Mouse (Mus musculus): Measurements from ENCODE around the gene Mad2l2. TPM values are rescaled to one million over a fixed set of nuclear protein-coding genes. Genes with fewer than 3 reads are reported as not detected.

Gene Mad2l2
- polyA plus RNA-seq (2021; fragmentation: Nextera tagmentation): 28.3 and 28.9 TPM in 2 replicates
- long read RNA-seq, experiment 1, transcript Mad2l2-201 (8 exons, 1,535 nt): major isoform, 18 of 23 reads
- long read RNA-seq, experiment 1, partial matches to known transcripts: 0 of 23 reads
- long read RNA-seq, experiment 1, other reads (novel, unspliced or antisense): 5 of 23 reads
- long read RNA-seq, experiment 2, transcript Mad2l2-201 (8 exons, 1,535 nt): major isoform, 6 of 14 reads
- long read RNA-seq, experiment 2, partial matches to known transcripts: 1 of 14 reads
- long read RNA-seq, experiment 2, other reads (novel, unspliced or antisense): 5 of 14 reads

DNA sequence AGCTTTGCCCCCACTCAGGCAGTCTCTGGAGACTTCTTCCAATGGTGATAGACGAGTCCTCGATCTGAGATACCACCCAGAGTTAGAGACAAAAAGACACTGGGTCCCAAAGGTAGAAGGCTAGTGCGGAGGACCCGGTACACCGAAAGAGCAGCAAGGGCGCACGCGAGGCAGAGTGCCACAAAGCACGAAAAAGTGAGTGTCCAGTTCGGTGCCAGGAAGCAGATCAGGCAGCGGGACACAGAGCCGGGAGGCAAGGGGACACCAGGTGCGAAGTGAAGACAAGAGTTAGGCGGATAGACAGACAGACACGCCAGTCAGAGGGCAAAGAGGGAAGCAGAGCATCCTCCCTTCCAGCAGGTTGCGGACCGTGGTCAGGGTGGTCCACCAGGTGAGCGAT is at the start of gene Mad2l2:
TSS of gene Mad2l2 (plus strand) at position 252 of the 400 bp plus-strand sequence.

GRCm38 (mm10) chr4:148087907-148088527 is 42.2 kb upstream of the Mad2l2 start, which contains the start of gene Agtrap:
Gene Agtrap, minus strand, starts transcription at chr4:148088031.

DNA sequence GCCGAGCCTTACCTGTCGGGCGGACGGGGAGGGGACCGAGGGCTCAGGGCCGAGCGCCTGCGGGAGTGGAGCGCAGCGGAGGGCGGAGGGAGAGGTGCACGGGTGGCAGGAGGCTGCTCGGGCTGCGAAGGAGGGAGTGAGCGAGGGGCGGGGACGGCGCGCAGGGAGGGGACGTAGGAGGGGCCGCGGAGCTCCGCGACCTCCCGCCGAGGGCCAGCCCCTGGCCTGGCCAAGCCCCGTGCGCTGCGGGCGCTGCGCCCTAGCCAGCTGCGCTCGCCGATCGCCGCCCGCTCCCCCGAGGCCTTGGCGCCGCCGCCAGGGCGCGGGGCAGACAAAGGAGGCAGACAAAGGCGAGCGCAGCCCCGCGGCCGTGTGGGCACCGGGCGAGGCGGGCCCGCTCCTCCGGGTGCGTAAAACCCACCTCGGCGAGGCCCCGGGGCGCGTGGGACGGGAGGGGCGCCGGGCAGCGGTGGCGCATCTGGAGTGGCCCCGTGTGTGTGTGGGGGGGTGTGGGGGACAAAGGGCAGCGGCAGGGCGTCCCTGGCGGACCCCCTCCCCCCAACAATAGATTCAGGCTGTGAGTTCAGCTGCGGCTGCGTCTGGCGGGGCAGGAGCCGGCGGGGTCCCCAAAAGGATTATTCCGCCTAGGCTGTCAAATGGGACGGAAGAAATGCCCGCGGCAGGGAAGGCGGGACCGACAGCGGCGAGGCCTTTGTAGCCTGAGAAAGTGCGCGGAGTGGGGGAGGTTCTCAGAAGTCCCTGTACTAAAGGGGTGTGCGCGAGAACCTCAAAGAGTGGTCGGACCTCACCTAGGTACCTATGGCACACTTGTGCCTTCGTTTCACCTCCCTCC is 603 bp downstream of the Mad2l2 start, which contains the start of gene Draxin:
TSS of gene Draxin (minus strand) at position 138 of the 853 bp plus-strand sequence.

DNA sequence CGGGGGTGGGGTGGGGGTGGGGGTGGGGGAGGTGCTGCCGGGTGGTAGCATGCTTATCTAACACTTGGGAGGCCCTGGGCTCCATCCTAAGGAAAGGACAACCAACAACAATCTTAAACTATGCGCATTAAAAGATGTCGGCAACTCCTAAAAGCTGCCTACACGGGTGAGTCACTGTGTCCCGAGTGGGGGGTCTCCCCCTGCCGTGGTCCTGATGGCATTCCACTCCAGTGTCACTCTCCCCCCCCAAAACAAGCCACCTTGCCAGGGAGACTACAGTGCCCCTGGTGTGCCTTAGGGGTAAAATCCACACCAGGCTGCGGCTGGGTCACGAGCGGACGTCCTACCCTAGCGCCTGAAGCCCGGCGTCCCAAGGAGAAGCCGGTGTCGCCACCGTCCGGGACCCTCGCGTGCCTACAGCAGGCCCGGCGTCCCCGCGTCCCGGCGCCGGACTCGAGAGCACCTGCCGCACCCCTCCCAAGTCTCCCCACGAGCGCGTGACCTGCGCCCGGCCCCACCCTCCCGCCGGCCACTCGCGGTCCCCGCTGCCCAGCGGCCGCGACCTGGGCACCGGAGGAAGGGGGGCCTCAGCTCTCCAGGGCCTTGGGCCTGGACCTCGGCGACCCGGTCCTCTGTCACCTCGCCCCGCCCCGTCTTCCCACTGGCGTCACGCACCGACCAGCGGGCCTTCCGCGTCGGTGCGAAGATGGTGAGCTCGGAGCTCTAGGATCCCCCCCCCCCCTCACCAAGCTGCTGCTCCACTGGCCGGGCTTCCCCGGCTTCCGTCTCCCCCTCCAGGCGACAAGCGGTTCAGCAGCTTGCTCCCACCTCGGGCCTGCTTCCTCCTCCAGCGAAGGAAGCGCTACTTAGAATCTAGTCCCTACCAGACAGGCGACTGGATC is 21.3 kb downstream of the Mad2l2 start, which contains the start of gene Fbxo6:
TSS of gene Fbxo6 (minus strand) at position 874 of the 902 bp plus-strand sequence.

GRCm38 (mm10) chr4:148160436-148161390 is 30.5 kb downstream of the Mad2l2 start, which contains the start of the genes Fbxo44 and Fbxo2:
Gene Fbxo44, minus strand, starts transcription at chr4:148160482.
Gene Fbxo2, plus strand, starts transcription at chr4:148160621.

Other genes starting within 250 kb of the Mad2l2 start
- 74.5 and 85.6 TPM in 2 replicates for gene Mfn2, start 225.7 kb upstream of the Mad2l2 start, polyA plus RNA-seq (2021; fragmentation: Nextera tagmentation)
- gene Plod1, start 193.6 kb upstream of the Mad2l2 start, polyA plus RNA-seq (2021; fragmentation: Nextera tagmentation): 11.5 and 13.4 TPM in 2 replicates
- 4.5 and 10.2 TPM in 2 replicates for gene 2510039O18Rik, start 189.5 kb upstream of the Mad2l2 start, polyA plus RNA-seq (2021; fragmentation: Nextera tagmentation)
- gene Nppb, start 144.6 kb upstream of the Mad2l2 start, polyA plus RNA-seq (2021; fragmentation: Nextera tagmentation): not detected in 2 replicates
- gene Nppa, start 129.7 kb upstream of the Mad2l2 start, polyA plus RNA-seq (2021; fragmentation: Nextera tagmentation): 0.31 TPM in 1 of 2 replicates, not detected in the other
- gene Clcn6, start 91.6 kb upstream of the Mad2l2 start, polyA plus RNA-seq (2021; fragmentation: Nextera tagmentation): 10.9 and 23.5 TPM in 2 replicates
- gene Mthfr, start 91.3 kb upstream of the Mad2l2 start, polyA plus RNA-seq (2021; fragmentation: Nextera tagmentation): 3.8 and 4.1 TPM in 2 replicates
- gene Agtrap, start 42.4 kb upstream of the Mad2l2 start, polyA plus RNA-seq (2021; fragmentation: Nextera tagmentation): 7.0 TPM in 2 replicates
- gene Draxin, start 314 bp downstream of the Mad2l2 start, polyA plus RNA-seq (2021; fragmentation: Nextera tagmentation): 0.07 and 0.10 TPM in 2 replicates
- gene Fbxo6, start 21.8 kb downstream of the Mad2l2 start, polyA plus RNA-seq (2021; fragmentation: Nextera tagmentation): 36.5 and 48.5 TPM in 2 replicates
- 133 and 147 TPM in 2 replicates for gene Fbxo44, start 30.1 kb downstream of the Mad2l2 start, polyA plus RNA-seq (2021; fragmentation: Nextera tagmentation)
- 138 and 183 TPM in 2 replicates for gene Fbxo2, start 30.2 kb downstream of the Mad2l2 start, polyA plus RNA-seq (2021; fragmentation: Nextera tagmentation)
- 11.2 and 13.5 TPM in 2 replicates for gene Disp3, start 157.6 kb downstream of the Mad2l2 start, polyA plus RNA-seq (2021; fragmentation: Nextera tagmentation)

All from left cerebral cortex, adult 6 months (tissue).